Mouse (Mus musculus): ENCODE data around the gene Foxn3. TPM values are rescaled to one million over a fixed set of nuclear protein-coding genes. Genes with fewer than 3 reads are reported as not detected.

Foxn3 gene
- polyA plus RNA-seq, 1 experiment from 2014 or later: 15.7 TPM

DNA sequence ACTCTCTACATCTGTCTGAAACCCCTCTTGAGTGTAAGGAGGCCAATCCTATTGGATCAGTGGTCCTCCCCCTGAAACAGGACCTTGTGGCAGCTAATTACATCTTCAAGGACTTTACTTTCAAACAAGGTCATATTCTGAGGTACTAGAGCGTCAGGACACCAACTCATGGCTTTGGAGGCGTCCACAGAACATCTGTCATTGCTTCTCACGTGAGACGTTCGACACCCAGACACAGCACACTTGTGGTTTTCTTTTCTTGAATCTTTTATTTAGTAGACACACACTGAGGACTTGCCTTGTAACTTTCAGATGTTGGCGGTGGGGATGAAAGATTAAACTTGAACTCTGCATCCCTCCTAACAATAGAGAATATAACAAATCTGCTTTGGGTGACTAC, 265.1 kb downstream of the Foxn3 start:
- in situ Hi-C loops (cut with MboI; ENCODE audit: low pct_unique_long_range_greater_than_20kb): no loop called here
- DNase-seq (ENCODE audit: low read depth, low spot score) (no peak), ATAC-seq (no peak)
- H3K27me3 ChIP-seq: no peaks in the 10 kb centered on the region
- no peak for TF ChIP-seq CTCF (IDR thresholded peaks at IDR 0.05)
- CTCF ChIA-PET: no interaction called here
- POLR2A ChIA-PET: no interaction called here

DNA sequence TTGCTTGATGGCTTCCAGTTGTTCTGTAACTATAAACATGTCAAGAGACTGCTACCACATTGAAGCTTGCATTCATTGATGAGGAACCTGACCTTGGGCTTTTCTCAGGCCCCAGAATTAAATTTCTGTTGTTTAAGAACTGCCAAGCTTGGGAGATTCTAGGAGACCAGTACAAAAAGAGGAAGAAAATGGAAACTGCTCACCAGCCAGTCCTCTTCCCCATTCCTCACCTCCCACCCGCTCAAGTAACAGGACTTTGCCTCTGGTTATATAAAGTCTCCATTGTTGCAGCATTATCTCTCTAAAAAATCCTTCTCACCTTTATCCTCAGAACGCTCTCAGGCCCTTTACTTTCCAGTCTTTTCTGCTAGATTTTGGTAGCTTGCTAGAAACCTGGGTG, 265.6 kb downstream of the Foxn3 start:
- ATAC-seq (no peak), DNase-seq (ENCODE audit: low read depth, low spot score) (no peak)
- TF ChIP-seq CTCF (IDR thresholded peaks at IDR 0.05): no peak
- H3K27me3 ChIP-seq: no peaks in the 10 kb centered on the region
- CTCF ChIA-PET: no interaction called here
- in situ Hi-C loops (cut with MboI; ENCODE audit: low pct_unique_long_range_greater_than_20kb): no loop called here
- POLR2A ChIA-PET: no interaction called here

DNA sequence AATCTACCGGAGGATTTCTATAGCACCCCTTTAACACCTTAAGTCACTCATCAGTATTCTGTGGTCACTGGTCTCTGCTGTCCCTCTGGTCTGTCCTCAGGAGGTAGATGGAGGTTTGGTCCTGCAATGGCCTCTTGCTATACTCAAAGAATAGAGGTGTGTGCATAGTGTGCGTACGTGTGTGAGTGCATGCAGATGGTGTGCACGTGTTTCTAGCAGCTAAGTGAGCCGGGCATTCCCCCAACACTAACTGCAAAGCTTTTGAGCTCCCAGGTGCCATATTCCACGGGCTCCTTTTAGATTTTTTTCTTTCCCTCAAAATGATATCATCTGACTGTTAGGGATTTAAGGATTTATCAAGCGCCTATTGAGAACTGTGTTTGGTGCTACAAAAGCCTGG, 269.9 kb downstream of the Foxn3 start:
- POLR2A ChIA-PET: no interaction called here
- TF ChIP-seq CTCF (IDR thresholded peaks at IDR 0.05): no peak
- DNase-seq (ENCODE audit: low read depth, low spot score): no peak
- in situ Hi-C loops (cut with MboI; ENCODE audit: low pct_unique_long_range_greater_than_20kb): no loop called here
- no peak for ATAC-seq
- CTCF ChIA-PET: interaction anchor here (0.7 kb wide), 1 partner anchor 646 kb away, joined by 3 read pairs; no protein-coding TSS in a partner anchor
- H3K27me3 ChIP-seq: no peaks in the 10 kb centered on the region

DNA sequence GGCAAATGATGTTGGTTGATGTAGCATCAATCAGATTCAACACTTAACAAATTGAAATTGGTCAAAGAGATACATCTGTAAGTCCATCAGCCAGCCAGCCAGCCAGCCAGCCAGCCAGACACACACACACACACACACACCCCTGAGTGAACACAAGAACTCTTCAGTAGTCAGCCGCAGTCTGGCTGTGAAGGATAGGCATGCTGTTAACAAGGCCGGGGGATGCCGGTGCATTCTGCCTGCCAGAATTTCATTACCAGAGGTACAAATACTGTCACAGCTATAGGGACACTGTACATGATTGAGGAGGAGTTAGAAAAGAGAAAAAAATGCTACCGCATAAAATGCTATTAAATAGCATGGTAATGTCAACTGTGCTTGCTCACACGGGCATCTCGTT, 271.2 kb downstream of the Foxn3 start:
- DNase-seq (ENCODE audit: low read depth, low spot score) (no peak), ATAC-seq (no peak)
- ChIA-PET POLR2A (no interaction called here), CTCF (no interaction called here)
- TF ChIP-seq CTCF (IDR thresholded peaks at IDR 0.05): no peak
- in situ Hi-C loops (cut with MboI; ENCODE audit: low pct_unique_long_range_greater_than_20kb): no loop called here
- no peaks in the 10 kb centered on the region for H3K27me3 ChIP-seq

DNA sequence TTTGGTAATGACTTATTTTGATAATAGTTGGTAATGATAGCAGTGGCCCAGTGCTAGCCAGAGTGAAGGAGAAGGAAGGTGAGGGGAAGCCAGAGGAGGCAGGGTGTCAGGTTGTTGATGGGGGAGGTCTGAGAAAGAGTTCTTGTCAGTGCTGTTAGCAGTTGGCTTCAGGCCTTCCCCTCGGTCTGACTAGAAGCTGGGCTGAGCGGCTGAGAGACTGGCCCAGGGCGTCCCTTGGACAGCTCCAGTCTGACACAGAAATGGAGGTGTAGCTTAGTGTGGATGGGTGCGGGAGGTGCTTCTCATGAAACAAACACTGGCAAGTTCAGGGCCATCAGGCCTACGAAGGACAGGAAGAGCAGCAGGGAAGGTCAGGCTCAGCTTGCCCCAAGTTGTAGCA, 276.3 kb downstream of the Foxn3 start:
- ChIA-PET CTCF (no interaction called here), POLR2A (no interaction called here)
- TF ChIP-seq CTCF (IDR thresholded peaks at IDR 0.05): no peak
- DNase-seq (ENCODE audit: low read depth, low spot score) (no peak), ATAC-seq (no peak)
- H3K27me3 ChIP-seq: no peaks in the 10 kb centered on the region
- in situ Hi-C loops (cut with MboI; ENCODE audit: low pct_unique_long_range_greater_than_20kb): no loop called here

DNA sequence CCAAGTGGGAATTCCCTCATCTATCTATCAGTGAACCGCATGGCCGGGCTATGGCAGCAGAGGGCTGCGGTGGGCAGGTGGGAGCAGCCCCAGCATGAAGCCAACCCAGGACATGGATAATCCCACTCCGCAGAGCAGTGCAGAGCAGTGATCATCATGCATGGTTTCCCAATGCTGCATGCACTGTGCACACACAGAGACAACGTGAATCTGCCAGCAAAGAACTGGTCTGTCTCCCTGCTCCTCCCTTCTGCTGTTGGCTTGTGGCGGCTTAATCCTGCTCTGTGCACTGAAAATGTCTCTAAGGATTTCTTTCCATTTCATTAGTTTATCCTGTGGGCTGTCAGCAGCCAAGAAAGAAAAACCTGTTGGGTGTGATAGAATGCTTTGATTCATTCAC, 276.7 kb downstream of the Foxn3 start:
- ChIA-PET POLR2A (no interaction called here), CTCF (no interaction called here)
- ATAC-seq (peak; percentile 44), DNase-seq (ENCODE audit: low read depth, low spot score) (no peak)
- no peak for TF ChIP-seq CTCF (IDR thresholded peaks at IDR 0.05)
- in situ Hi-C loops (cut with MboI; ENCODE audit: low pct_unique_long_range_greater_than_20kb): no loop called here
- no peaks in the 10 kb centered on the region for H3K27me3 ChIP-seq

DNA sequence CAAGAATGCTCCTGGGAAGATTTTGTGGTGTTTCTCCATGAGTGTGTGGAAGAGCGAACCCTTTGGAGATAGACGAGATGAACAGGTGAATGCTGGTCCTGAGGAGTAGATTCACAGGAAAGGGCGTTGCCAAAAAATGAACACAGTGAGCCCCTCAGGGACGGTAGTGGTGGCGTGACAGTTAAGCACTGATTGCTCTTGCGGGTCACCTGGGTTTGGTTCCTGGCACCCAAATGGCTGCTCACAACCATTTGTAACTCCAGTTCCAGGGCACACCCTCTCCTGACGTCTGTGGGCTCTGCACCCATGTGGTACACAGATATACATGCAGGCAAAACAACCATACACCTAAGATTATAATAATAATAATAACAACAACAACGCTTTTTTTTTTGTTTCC, 277.7 kb downstream of the Foxn3 start:
- CTCF ChIA-PET: no interaction called here
- no peak for TF ChIP-seq CTCF (IDR thresholded peaks at IDR 0.05)
- no peaks in the 10 kb centered on the region for H3K27me3 ChIP-seq
- in situ Hi-C loops (cut with MboI; ENCODE audit: low pct_unique_long_range_greater_than_20kb): no loop called here
- ATAC-seq (no peak), DNase-seq (ENCODE audit: low read depth, low spot score) (no peak)
- POLR2A ChIA-PET: no interaction called here

DNA sequence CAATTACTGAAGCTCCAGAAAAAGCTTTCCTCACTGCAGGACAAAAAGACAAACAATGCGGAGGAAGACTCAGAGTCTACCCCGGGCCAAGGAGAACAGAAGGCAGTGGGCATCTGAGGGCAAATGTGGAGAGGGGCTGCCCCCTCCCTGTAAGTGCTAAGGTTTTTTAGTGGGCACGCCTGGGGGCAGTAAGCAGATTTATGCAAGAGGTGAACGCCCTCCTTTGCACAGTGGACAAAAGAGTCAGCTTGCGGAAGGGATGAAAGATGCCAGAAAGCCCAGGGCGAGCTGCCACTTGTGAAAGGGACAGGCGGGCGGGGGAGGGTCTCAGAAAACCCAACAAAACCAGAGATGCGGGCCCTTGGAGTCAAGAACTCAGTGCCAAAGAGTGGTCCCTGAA, 278.2 kb downstream of the Foxn3 start:
- ATAC-seq (no peak), DNase-seq (ENCODE audit: low read depth, low spot score) (no peak)
- ChIA-PET CTCF (no interaction called here), POLR2A (no interaction called here)
- no peaks in the 10 kb centered on the region for H3K27me3 ChIP-seq
- no peak for TF ChIP-seq CTCF (IDR thresholded peaks at IDR 0.05)
- in situ Hi-C loops (cut with MboI; ENCODE audit: low pct_unique_long_range_greater_than_20kb): no loop called here

DNA sequence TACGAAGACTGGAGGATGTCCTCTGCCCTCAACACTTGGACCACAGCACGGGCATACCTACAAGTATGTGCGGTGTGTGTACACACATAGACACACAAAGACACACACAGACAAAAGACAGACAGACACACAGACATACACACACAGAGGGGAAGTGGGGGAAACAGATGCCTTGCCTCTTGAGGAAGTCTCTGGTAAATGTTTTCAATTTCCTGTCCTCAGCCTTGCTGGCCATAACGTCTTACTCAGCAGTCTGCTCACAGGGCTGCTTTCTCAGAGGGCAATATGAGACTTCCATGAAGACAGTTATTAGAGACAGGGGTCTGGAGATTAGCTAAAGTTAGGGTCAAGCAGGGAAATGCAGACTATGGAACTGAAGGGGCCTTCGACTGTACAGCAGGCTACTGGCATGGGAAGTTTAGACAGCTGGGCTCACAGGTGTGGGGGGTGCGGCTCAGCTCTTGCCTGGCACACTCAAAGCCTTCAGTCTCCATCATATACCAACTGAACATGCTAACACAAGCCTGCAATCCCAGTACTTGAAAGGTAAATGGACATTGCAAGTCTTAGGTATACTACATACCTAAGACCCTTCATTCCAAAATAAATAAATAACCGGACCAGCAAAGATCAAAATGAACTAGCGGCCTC, 278.8 kb downstream of the Foxn3 start:
- no peak for TF ChIP-seq CTCF (IDR thresholded peaks at IDR 0.05)

DNA sequence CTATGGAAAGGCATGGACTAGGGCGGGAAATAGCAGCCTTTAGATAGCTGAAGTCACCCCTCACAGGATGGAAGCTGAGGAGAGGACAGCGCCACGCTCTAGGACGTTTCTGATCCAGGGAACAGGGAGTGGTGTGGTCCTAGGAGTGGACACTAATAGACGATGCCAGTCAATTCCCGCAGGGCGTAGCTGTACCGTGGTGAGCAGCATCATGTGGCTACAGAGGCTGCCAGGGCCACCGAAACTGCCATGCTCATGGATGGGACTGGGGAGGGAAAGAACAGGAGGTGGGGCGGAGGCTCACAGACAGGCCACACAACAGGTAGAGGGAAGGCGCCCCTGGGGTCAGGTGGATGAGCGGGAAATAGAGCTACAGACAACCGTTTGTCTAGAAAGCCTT, 282.6 kb downstream of the Foxn3 start:
- in situ Hi-C loops (cut with MboI; ENCODE audit: low pct_unique_long_range_greater_than_20kb): no loop called here
- no peak for DNase-seq (ENCODE audit: low read depth, low spot score)
- CTCF ChIA-PET: interaction anchor here (0.6 kb wide), 1 partner anchor 56 kb away, joined by 3 read pairs; no protein-coding TSS in a partner anchor
- no peak for TF ChIP-seq CTCF (IDR thresholded peaks at IDR 0.05)
- POLR2A ChIA-PET: no interaction called here
- H3K27me3 ChIP-seq: no peaks in the 10 kb centered on the region
- ATAC-seq: no peak

More for the DNA sequence above, 278.8 kb downstream of the Foxn3 start:
- ATAC-seq: no peak
- H3K27me3 ChIP-seq: no peaks in the 10 kb centered on the region
- POLR2A ChIA-PET: no interaction called here
- in situ Hi-C loops (cut with MboI; ENCODE audit: low pct_unique_long_range_greater_than_20kb): no loop called here
- CTCF ChIA-PET: no interaction called here
- no peak for DNase-seq (ENCODE audit: low read depth, low spot score)

DNA sequence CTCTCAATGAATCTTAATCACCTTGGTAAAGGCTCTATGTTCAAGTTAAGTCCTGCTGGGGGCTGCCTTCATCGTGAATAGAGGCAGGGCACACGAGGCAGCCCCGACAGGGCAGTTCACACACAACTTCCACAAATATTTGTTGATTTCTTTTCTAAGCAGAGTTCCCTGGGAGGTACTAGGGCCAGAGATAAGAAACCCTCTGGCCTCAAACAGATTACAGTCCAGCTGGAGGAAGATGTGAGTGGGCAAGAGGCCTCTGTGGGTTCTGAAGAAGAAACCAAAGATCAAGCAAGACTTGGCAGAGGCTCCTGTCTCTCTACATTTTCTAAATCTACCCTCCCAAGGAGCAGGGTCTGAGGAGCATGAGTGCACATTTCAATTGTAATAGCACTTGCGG, 283.1 kb downstream of the Foxn3 start:
- no peaks in the 10 kb centered on the region for H3K27me3 ChIP-seq
- POLR2A ChIA-PET: no interaction called here

DNA sequence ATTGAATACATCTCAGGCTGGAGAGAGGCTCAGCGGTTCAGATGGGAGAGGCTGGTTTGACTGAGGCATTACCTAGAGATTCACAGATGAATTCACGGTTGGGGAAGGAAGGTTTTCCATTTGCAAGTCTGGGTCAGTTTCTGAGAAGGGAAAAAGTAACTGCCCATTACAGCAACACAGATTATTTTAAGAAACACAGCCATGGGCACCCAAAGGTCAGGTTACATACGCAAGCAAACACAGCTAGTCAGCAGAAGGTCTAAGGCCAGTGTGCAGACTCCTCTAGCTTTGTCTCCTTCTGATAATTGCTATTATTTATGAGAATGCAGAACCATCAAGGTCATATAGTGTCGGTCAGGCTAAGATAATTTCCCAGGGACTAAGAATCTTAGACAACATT, 284.0 kb downstream of the Foxn3 start:
- in situ Hi-C loops (cut with MboI; ENCODE audit: low pct_unique_long_range_greater_than_20kb): no loop called here
- TF ChIP-seq CTCF (IDR thresholded peaks at IDR 0.05): no peak
- POLR2A ChIA-PET: no interaction called here
- no peaks in the 10 kb centered on the region for H3K27me3 ChIP-seq
- CTCF ChIA-PET: interaction anchor here (0.9 kb wide), 1 partner anchor 21 kb away, joined by 3 read pairs; no protein-coding TSS in a partner anchor
- DNase-seq (ENCODE audit: low read depth, low spot score): no peak
- ATAC-seq: no peak

More for the DNA sequence above, 283.1 kb downstream of the Foxn3 start:
- DNase-seq (ENCODE audit: low read depth, low spot score) (no peak), ATAC-seq (no peak)
- CTCF ChIA-PET: no interaction called here
- in situ Hi-C loops (cut with MboI; ENCODE audit: low pct_unique_long_range_greater_than_20kb): no loop called here
- TF ChIP-seq CTCF (IDR thresholded peaks at IDR 0.05): no peak
